Mouse (Mus musculus): ENCODE results near the gene Tbca.

GRCm38 (mm10) chr13:94876286-94877210, 87.8 kb downstream of the Tbca start:
- TF ChIP-seq CTCF (IDR thresholded peaks at IDR 0.05; ENCODE audit: insufficient read depth, low read length) (no peak), POLR2A (IDR thresholded peaks at IDR 0.05; ENCODE audit: borderline replicate concordance, extremely low read depth, low read depth, low read length) (no peak)

Data from lung, adult 2 months (tissue).